Mouse (Mus musculus): ENCODE data around the gene Rassf1.

GRCm38 (mm10) chr9:107534408-107535202, 16.8 kb upstream of the Rassf1 start:
- no peak for TF ChIP-seq CTCF (IDR thresholded peaks at IDR 0.05; ENCODE audit: low read depth)
- TF ChIP-seq EP300 (IDR thresholded peaks at IDR 0.05; ENCODE audit: low read depth) = no peak
